Mouse (Mus musculus) lung, postnatal 36 days (tissue): ENCODE measurements at regions not wholly inside any gene's neighbourhood (a gene's known extent, or its start where the extent isn't known, plus 50 kb on each side); places are given as distances from the start of the nearest gene placed in this dataset.
"Not testable (repeated sequence)": the region's sequence is repeated elsewhere in the genome, so short reads cannot be mapped to it uniquely, and the experiment has no call there.

Experiments used
- DNase-seq: peaks from one replicate; pipeline ENCODE4 v3.0.0; 2022; ENCODE audit warnings: mixed read lengths

DNA sequence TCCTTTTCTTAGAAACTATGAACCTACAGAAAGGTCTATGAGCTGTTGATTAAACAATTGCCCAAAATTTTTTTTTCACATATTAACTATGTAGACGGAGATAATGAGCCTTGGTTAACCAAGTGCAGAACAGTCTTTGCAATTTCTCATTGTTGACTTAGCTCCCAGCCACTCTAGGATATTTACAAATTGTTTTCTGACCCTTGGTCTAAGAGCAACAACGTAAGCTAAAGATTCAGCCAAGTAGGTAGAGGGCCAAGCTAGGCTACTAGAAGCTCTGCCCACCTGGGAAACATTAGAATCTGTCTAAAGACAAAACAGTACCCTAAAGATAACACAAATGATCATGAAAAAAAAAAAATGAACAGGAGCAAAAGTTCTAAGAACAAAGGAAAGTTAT, 67.5 kb upstream of the Map9 start:
- DNase-seq, result no peak

DNA sequence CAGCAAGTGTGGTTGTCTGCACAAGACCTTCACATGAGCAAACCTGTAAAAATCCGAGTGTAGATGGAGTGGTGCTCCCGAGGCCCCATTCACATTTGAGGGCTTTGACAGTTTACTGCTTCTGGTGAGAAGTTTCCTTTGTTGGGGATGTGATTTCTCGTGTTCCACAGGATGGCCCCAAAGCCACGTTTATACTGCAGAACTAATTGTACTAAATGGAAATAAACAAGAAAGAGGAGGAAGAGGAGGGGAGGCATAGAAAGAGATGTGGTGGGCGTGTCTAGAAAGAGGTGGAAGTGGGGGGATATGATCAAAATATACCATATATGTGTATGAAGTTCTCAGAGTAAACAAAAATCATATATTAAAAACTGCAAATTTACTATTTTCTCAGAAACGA, 68.8 kb upstream of the Map9 start:
- DNase-seq, result no peak

DNA sequence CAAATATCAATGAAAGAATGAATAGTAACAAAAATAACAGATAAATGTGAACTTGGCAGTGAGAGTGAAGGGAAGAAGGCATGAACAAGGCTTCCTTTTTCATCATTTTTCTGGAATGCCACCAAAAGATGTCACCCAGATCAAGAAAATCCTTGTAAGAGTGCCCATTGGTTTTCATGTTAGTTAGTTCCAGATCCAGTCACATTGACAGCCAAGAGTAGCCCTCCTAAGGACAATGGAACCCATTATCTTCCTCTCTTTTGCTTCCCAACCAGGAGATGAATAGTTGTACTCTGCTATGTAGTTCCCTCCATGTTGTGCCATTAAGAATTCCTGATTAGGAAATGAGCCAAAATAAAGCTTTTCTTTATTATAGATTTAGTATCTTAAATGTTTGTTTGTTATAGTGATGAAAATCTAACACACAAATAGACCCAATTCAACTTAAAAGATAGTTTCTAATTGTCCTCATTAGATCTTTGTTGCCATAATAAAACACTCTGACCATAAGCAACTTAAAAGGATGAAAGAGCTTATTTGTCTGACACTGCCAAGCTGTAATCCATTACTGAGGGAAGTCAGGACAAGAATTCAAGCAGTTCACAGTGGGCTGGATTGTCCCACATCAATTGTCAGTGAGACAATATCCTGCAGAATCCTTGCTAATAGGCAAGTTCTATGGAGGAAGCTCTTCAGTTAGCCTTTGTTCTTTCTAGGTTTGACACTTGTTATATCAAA, 80.7 kb upstream of the Map9 start:
- DNase-seq, result no peak

DNA sequence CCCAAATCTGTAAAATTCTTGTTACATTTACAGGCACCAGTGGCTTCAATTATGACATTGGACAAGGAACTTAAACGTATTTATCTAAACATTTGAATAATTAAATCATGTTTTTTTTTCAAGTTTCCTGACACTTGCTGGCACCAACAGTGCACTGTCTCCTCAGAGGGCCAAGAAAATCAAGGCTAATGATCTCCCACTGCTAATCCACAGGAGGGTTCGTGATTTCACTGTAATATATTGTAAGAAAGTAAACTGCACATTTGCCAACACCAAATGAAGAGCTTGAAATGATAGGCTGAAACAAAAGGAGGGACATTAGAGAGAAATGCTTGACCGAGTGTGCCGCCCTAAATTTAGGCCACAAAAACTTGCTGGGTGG, 82.0 kb upstream of the Map9 start:
- no peak for DNase-seq

DNA sequence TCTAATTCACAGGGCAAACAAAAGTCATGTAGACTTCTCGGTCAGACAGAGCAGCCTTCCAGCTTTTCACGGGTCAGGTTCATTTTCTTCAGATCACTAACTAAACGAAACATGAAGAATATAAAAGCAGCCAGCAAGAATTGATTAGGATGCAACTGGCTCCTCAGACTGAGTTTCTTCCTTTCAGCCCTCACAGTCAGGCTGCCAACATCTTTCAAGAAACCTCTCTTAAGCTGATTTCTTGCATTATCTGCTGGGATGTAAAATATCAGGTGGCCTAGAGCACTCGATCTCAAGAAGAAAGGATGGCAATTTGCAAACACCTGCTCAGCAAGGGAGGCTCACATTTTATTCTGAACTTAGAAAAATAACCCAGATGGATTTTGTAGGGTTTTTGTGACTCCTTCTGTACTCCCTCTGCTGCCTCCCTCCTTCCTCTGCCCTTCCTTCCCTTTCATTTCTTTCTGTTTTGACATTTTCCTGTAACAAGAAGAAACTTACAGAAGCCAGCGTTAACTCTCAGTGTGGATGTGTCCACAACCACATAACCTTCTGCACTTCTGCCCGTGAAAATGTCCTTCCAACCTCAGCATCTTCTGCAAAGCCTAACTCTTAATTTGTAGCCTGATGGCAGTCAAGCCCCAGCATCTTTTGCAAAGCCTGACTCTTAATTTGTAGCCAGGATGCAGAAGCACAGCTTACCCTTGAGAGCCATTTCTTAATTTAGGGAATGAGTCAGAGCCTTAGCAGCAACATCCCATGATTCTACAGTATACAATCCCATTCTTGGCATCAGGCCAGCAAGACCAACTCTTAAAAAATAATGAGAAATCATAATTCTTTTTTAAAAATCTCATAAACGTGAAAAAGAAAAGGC, 82.7 kb upstream of the Map9 start:
- DNase-seq, result peak; percentile 35

DNA sequence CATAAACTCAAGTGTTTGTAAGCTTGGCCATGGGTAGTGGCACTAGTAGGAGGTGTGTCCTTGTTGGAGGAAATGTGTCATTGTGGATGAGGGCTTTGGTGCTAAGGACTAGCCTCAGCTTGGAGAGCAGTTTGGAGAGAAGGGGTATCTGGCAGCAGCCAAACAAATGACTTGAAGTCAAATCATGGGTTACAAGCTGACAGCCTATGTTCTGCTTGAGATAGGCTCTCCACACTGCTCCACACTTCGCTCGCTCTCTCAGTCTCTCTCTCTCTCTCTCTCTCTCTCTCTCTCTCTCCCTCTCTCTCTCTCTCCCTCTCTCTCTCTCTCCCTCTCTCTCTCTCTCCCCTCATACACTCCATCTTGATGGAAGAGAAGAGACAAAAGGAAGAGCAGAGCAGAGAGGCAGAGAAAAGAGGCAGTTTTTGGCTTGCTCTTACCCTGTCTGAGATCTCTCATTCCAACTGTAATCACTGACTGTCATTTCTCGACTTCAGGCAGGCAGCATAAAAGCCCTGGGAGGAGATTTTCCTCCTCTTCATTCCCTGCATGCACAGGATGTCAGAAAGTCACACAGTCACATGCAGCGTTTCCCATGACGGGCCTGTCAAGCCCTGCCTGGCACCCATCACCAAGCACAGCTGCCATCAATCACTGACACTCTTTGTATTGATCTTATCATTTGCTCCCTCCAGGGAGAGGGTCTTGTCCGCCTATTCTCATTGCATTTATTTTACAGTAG, 83.5 kb upstream of the Map9 start:
- DNase-seq, result peak; percentile 60

DNA sequence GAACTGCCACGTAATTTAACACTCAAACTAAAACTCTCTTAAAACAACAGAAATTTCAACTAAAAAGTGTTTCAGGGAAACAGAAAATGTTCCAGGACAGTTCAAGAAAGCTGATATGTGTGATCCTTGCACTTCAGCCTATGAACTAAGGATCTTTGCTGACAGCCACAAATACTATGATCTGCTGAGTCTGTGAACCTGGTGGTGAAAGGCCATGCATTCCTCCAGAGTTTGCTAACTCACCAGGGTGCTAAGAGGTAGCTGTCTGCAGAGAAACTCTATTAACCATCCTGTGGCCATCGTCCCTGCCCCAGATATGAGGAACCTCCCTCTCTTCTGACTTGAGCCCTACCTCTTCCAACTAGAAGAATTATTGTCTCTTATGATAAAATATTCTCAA, 84.3 kb upstream of the Map9 start:
- DNase-seq, result not testable (repeated sequence)

DNA sequence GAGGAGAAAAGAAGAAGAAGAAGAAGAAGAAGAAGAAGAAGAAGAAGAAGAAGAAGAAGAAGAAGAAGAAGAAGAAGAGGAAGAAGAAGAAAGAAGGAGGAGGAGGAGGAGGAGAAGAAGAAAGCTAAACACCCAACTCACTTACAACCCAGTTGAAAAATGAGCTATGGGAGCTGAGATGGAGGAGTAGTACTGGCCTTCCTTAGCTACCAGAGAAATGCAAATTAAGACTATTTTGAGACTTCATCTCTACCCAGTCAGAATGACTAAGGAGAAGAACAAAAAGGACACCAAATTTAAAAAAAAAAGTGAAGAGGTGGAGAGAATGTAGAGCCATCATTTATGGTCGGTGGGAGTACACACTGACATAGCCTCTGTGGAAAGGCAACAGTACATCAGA, 85.9 kb upstream of the Map9 start:
- DNase-seq, result no peak

DNA sequence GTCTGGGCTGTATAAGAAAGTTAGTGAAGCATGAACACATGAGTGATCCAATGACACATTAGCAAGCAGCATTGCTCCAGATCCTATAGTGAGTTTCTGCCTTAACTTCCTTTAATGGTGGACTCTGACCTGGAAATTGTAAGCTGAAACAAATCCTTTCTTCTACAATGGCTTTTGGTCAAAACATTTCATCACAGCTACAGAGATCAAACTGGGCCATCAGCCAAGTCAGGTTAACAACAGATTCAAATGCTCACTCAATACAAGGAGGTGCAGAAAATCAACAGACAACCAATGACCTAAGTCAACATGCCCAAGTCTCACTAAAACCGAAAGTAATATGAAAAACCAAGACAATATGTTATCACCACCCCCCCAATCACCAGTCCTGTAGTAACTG, 91.9 kb upstream of the Map9 start:
- DNase-seq, result no peak

DNA sequence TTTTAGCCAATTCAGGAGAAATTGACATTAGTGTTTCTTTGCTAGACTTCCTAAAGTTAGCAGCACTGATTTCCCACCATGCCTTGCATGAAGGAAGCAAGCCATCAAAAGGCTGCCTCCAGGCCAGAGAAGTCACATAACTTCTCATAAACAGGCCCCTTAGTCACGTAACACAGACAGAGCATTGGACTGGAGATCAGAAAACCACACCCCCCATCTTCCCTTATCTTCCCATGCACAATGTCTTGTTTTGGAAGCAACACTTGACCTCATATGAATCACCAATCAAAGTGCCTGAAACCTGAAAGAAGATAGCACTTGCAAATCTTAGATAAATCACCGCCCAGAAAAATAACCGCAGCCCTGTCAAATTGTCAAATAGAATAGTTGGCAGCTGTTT, 95.9 kb upstream of the Map9 start:
- no peak for DNase-seq

DNA sequence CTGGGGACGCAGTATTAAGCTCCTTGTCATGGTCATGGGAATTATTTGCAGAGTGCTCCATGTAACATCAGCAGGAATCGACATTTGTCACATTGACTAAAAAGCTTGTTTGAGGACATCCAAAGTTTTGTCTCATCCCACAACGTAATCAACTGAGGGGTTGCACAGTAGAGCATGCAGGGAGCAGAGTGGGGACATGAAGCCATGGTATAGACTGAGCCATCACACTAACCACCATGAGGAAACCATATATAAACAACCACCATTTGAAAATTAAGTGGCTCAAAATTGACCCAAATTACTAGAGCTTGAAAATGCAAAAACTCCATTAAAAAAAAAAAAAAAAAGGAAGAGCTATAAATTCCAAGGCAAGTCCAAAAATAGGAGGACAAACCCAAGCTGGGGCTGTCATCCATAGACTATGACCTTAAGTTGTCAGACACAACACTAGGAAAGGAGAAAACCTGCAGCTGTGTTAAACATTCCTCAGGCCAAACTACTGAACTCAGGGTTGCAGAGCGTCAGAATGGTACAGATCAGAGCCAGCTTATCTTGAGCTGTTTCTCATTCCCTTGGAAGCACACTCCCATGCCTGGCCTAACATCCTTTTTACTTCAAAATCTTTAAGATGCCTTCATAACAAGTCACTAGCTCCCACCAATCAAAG, 97.7 kb upstream of the Map9 start:
- DNase-seq, result no peak

DNA sequence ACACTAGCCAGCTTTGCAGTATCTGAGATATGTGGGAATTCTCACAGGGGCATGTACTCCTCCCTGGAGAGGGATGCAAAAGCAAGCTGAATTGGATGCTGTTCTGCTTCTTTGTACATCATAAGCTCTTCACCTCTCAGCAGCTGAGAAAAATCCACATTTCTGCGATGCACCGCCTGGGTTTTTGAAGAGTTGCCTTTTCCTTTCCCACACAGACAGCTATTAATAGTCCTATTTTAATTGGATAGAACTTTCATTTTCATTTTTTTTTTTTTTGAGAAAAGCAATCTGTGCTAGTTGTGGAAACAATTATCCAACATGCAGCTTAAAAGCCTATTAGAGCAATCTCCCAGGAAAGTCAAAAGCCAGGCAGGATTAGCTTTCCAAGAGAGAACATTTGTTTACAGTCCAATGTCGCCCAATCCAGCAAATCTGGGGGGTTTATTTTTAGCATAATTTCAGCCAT, 105.2 kb upstream of the Gucy1a1 start:
- peak; percentile 34 for DNase-seq

DNA sequence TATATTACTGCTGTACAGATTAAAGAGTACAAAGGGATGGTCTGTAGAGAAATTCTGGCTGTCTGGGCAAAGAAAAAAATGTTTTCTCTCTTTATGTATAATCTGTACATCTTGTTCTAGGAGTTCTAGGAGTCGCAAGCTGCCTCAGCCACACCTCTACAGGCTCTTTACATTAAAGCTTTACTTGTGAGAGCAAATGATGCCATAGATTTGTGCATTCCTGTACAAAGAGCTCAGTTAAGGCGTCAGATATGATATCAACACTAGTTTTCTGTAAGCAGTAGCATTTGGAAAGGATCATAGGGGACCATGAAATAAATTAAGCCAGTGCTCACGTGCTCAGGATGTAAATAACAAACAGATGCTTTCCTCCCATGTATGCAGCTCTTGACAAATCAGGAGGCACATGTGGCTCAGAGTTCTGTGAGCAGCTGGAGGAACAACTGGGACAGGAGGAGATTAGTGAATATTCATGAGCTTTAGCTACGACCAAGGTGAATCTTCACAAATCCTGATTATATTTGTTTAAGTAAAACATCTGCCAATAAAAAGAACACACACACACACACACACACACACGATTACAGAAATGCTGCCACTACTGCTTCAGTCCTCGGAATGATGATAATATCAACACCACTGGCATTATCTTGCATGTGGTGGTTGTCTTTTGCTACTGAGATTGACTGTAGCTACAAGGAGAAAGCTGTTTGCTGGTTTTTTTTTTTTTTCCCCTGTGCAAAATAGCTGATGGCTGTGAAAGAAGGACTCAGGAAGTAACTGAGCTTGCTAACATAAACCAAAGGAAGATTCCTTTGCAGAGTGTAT, 104.6 kb upstream of the Gucy1a1 start:
- DNase-seq, result no peak

DNA sequence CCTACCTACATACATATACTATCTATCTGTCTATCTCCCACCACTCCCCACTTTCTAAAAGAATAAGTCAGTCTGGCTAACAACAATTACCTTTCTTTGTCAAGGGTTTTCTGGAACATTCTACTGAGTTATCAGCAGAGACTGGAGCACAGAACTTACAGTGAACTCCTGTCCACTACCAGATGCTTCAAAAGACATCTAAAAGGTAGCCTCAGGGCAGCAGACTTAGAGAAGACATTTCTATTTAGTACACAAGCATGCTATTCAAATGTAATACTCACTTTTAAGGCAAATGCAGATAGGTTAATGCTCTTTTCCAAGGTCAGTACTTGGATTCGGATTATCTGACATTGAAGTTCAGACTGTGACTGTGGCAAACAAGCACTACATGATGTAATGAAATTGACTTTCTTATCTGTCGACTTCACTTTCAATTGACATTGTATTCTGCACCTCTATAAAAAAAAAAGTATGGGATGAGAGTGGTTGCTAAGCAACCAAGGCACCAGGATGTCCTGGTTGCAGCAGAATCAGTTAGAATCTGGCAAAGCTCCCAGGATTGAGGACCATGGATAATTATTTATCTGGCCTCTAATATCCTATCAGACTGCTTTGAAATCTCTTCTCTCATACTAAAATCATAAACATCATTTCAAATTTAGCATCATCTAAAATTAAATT, 90.9 kb upstream of the Gucy1a1 start:
- DNase-seq, result no peak

DNA sequence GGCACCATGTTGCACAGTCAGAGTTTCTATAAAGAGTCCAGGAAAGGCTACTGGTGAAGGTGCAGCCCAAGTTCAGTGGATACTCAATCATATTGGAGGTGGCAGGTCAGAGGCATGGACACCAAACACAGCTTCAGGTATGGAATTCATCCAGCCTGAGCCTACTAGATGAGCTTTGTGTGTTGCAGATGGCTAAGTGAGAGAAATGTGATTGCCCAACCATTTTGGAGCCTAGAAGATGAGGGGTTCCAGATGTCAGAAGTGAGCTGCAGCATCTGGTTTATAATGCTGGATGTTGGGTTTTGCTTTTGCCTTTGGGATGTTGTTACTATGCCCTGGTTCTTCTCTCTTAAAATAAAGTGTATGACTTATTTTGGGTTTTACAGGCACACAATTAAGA, 88.7 kb upstream of the Gucy1a1 start:
- DNase-seq, result peak; percentile 46

DNA sequence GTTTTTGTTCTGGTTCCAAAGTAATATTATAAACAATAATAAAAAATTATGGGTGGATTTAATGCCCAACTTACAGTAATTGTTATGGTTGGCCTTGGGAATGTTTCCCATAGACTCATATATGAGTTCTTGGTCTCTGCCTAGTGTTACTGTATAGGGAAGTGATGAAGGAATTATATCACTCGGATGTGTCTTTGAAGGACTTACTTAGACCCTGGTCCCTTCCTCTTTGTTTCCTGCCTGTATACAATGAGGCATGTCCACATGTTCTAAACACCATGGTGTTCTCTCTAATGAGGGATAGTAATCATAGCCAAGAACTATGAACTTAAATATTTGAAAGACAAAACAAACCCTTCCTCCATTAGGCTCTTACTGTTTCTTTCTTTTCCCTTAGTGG, 77.8 kb upstream of the Gucy1a1 start:
- DNase-seq, result no peak

DNA sequence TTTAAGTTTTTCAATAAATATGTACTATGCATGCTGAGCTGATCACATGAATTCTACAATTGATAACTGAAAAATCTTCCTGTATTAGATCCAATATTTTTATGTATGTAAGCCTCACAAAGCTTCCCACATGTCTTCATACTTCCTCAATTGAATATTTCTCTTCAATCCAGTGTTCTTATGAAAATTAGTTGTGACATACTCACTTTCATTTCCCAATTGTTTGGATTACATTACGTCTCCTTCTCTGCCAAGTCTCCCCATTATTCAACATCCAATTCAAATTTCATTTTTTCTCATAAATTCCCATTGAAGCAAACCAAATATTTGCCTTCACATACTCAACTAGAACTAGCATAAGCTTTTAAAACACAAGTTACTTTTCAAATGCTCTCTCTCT, 76.3 kb upstream of the Gucy1a1 start:
- DNase-seq, result no peak

DNA sequence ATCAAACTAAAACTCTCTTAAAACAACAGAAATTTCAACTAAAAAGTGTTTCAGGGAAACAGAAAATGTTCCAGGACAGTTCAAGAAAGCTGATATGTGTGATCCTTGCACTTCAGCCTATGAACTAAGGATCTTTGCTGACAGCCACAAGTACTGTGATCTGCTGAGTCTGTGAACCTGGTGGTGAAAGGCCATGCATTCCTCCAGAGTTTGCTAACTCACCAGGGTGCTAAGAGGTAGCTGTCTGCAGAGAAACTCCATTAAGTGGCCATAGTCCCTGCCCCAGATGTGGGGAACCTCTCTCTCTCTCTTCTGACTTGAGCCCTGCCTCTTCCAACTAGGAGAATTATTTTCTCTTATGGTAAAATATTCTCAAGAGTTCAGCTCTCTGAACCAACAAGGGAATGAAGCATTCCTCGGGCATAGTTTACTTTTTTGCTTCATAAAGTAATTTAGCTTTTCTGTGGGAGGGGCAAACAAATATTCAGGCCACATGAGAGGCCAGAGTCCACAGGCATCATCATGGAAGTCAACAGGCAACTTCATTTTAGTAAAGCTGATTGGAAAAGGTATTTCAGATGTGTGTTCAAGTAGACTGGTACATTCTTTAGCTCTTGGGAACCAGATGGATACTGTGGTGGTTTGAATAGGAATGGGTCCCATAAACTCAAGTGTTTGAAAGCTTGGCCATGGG, 73.8 kb upstream of the Gucy1a1 start:
- not testable (repeated sequence) for DNase-seq

DNA sequence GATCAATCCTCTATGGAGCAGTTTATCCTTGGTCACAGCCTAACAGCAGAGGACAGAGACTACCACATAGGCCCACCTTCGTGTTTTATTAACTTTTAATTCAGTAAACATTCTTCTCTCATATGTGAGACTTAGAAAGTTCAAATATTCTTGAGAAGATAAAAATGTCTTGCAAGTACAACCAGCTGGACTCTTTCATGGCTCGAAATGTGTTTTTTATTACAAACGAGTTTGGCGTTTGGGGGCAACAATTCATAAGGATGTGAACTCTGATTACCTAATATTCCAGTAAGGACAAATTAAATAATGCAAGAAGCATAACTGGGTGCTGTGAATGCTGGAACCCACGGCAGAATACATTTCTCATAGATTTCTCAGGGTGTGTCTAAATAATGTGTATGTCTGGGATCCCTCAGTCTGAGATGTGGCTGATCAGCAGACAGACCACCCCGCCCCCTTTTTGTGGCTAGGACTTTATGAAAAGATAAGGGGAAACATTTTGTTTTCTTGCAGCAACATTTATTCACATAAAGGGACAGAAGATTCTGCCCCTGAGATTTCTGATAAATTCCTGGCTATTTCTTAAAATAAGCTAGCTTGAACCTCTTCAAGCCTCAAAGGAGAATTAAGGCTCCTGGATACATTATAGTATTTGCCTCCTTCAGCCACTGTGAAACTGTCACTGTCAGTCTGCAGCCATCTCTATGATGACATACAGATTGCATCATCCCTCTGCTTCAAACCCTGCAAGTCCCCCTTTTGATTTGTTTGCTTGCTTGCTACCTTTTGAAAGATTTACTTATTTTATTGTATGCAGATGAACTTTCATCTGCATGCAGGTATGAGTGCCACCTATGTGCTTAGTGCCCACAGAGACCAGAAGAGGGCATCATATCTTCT, 69.2 kb upstream of the Gucy1a1 start:
- peak; percentile 29 for DNase-seq

DNA sequence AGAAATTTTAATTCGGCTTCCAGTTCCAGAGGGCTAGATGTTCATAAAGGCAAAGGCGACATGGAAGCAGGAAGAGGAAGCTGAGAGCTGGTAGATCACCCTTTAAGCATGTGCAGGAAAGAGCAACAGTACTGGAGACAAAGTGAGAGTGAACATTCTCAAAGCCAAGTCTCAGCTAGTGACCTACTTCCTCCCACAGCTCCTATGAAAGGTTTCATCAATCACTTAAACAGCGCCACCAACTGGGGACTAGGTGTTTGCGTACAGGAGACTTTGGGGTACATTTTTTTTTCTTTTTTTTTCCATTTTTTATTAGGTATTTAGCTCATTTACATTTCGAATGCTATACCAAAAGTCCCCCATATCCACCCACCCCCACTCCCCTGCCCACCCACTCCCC, 61.7 kb upstream of the Gucy1a1 start:
- peak; percentile 30 for DNase-seq
